Mouse (Mus musculus) olfactory bulb, adult 2 months (tissue): Measurements from ENCODE around the gene Phf20.

Experiments
- CTCF ChIP-seq: fragments of 200-500 bp; IDR thresholded peaks from 2 replicates; pipeline ENCODE4 v1.5.1; 2012; ENCODE audit warnings: low read depth, mild to moderate bottlenecking, low read length, moderate library complexity; ENCODE audit not compliant: insufficient read depth
- POLR2A ChIP-seq: fragments of 200-500 bp; IDR thresholded peaks from 2 replicates; pipeline ENCODE4 v1.6.1; 2012; ENCODE audit warnings: mild to moderate bottlenecking, low read depth, low read length, moderate library complexity; ENCODE audit not compliant: insufficient read depth

- TF ChIP-seq POLR2A, result no peak
- TF ChIP-seq CTCF, result no peak
Observed at GRCm38 (mm10) chr2:156352413-156353165, 156.3 kb downstream of the Phf20 start.
